Comparison of ENCODE assay signal across 8 mouse cellular contexts in the genomic region with DNA sequence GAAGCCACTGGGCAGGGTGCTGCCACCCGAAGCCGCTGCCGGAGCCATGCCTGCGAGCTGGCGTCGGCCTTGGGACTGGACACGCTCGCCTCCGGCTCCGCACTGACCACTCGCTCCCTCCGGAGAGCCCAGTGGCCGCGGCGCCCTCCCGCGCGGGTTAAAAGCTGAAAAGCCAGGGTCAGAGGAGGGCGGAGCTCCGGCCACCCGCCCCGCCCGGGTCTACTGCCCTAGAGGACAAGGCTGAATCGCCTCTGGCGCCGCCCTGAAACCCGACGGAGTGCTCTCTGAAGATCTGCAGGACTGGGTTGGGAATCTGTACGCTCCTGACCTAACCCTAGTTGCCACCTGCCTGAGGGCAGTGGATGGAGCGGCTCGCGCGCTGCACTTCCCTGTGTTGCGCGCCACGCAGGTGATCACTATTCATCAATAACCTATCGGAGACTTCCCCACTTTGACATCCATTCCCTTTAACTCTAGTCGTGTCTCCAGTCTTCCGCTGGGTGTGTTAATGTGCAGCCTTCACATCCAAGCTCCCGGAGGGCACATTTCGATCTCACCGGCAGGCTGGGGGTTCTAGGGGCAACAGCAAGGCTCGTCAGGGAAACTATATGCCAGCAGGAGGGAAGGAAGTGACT. TPM values are rescaled to one million over a fixed set of nuclear protein-coding genes. Genes with fewer than 3 reads are reported as not detected.
DNase-seq lines count a peak whose midpoint lies in the region; ATAC-seq and TF ChIP-seq lines count a peak whose summit lies in the region.

A gene (minus strand): TSS at position 610 of the 635 bp plus-strand sequence.

- 1% methylated on average over 43 of the region's 43 CpGs for WGBS in forebrain, embryonic 11.5 days
- 1% methylated on average over 43 of the region's 43 CpGs for WGBS in liver, postnatal 0 days (ENCODE audit: insufficient replicate concordance)

- H3K27ac ChIP-seq in forebrain, embryonic 11.5 days (ENCODE audit: low read depth, low read length), result no peak within 1 kb of the TSS
- peak within 1 kb of the TSS; percentile 72 for H3K27ac ChIP-seq in layer of hippocampus, adult 2 months
- H3K27ac ChIP-seq in liver, postnatal 0 days (ENCODE audit: low read depth), result no peak within 1 kb of the TSS

- peaks cover 30% of the 10 kb centered on the region for H3K27me3 ChIP-seq in forebrain, embryonic 11.5 days (ENCODE audit: control insufficient read depth, insufficient read depth, low read length)
- H3K27me3 ChIP-seq in liver, postnatal 0 days (ENCODE audit: insufficient read depth, low read length), result peaks cover 45% of the 10 kb centered on the region

- peaks cover 6% of the 10 kb centered on the region for H3K4me1 ChIP-seq in forebrain, embryonic 11.5 days (replicated peaks; ENCODE audit: control insufficient read depth, insufficient read depth, low read length)
- H3K4me1 ChIP-seq in liver, postnatal 0 days (ENCODE audit: insufficient read depth), result peaks cover 5% of the 10 kb centered on the region; the same call in 1 of the 2 replicates

- no peak for TF ChIP-seq EP300 in liver, postnatal 0 days (IDR thresholded peaks at IDR 0.05; ENCODE audit: low read depth)

- H3K4me2 ChIP-seq in forebrain, embryonic 11.5 days (ENCODE audit: low read depth, low read length, severe bottlenecking), result peak within 1 kb of the TSS; percentile 73
- H3K4me2 ChIP-seq in liver, postnatal 0 days (ENCODE audit: low read depth, low read length), result peak within 1 kb of the TSS; percentile 63

- DNase-seq in spleen, adult 18-20 months, result peak; percentile 9 to 24
- DNase-seq in spleen, adult 12 weeks (ENCODE audit: low spot score), result no peak
- DNase-seq in forebrain, embryonic 11.5 days (ENCODE audit: low spot score), result peak; percentile 57
- peak; percentile 43 for DNase-seq in heart, postnatal 4 days
- DNase-seq in layer of hippocampus, adult 2 months (ENCODE audit: low spot score in 2 of 2), result peak; percentile 15 to 46
- DNase-seq in liver, postnatal 0 days, result peak; percentile 37
- DNase-seq in ovary, postnatal 10 days (ENCODE audit: low spot score), result peak; percentile 6
- no peak for DNase-seq in MN1 (ENCODE audit: low spot score)

- ATAC-seq in forebrain, embryonic 11.5 days (replicated peaks; ENCODE audit: low FRiP score), result no peak
- peak; percentile 47; the same call in 1 of the 2 replicates for ATAC-seq in liver, postnatal 0 days

- no peaks in the 10 kb centered on the region for H3K9me3 ChIP-seq in forebrain, embryonic 11.5 days (ENCODE audit: control insufficient read depth, low read length)
- no peaks in the 10 kb centered on the region for H3K9me3 ChIP-seq in liver, postnatal 0 days (ENCODE audit: low read length)

- peak within 1 kb of the TSS; percentile 36 for H3K4me3 ChIP-seq in forebrain, embryonic 11.5 days (ENCODE audit: low read depth, low read length)
- peak within 1 kb of the TSS; percentile 53 for H3K4me3 ChIP-seq in layer of hippocampus, adult 2 months
- peak within 1 kb of the TSS; percentile 32 for H3K4me3 ChIP-seq in liver, postnatal 0 days (ENCODE audit: low read depth, low read length)

- TF ChIP-seq CTCF in layer of hippocampus, adult 2 months (conservative IDR thresholded peaks at IDR 0.05), result peak; percentile 40
- TF ChIP-seq CTCF in liver, postnatal 0 days (IDR thresholded peaks at IDR 0.05; ENCODE audit: low read depth), result no peak

- H3K9ac ChIP-seq in forebrain, embryonic 11.5 days (ENCODE audit: low read length), result peak within 1 kb of the TSS; percentile 32
- no peak within 1 kb of the TSS for H3K9ac ChIP-seq in liver, postnatal 0 days (replicated peaks)

- H3K36me3 ChIP-seq in forebrain, embryonic 11.5 days (ENCODE audit: control insufficient read depth, insufficient read depth, low read length), result no peaks in the 10 kb centered on the region
- no peaks in the 10 kb centered on the region for H3K36me3 ChIP-seq in liver, postnatal 0 days (replicated peaks; ENCODE audit: insufficient read depth, low read length)

RNA-seq across cellular contexts. Expression of the gene that starts here (rescaled TPM):
- 0.24 and 2.0 TPM in 2 replicates for polyA plus RNA-seq in forebrain, embryonic 11.5 days (2014; fragmentation: Nextera tagmentation; extraction: Ambion mirVana)
- 1 to 10 TPM; 1.2 to 2.7 TPM for total RNA-seq in heart, postnatal 4 days (2021)
- total RNA-seq in layer of hippocampus, adult 2 months (2021), result 10 to 100 TPM; 84.9 to 92.5 TPM
- polyA plus RNA-seq in liver, postnatal 0 days (2015; fragmentation: Nextera tagmentation; extraction: Ambion mirVana), result 0.23 and 0.24 TPM in 2 replicates

Comparison
In these comparisons a context has a peak if more than half of its experiments do, and no peak if none do; other contexts are left out.
1. RNA of the gene that starts here (total RNA-seq): 84.9 to 92.5 TPM in layer of hippocampus, adult 2 months; 1.2 to 2.7 TPM in heart, postnatal 4 days; every median in the first group is over 10 times any median in the second.
2. DNase-seq: peak in spleen, adult 18-20 months (2 of 2), forebrain, embryonic 11.5 days (single experiment), heart, postnatal 4 days (single experiment), layer of hippocampus, adult 2 months (2 of 2) and ovary, postnatal 10 days (single experiment); none in spleen, adult 12 weeks (single experiment) and MN1 (single experiment).
3. Peak in DNase-seq, ATAC-seq, H3K4me3 ChIP-seq and H3K4me2 ChIP-seq in liver, postnatal 0 days; RNA of the gene not detected or under 1 TPM.
4. Peak in every context shown above with its lines, with median percentiles within 50 percentile points of each other: H3K4me3 ChIP-seq.